ENCODE assay signal across 23 mouse cellular contexts in genomic region chr3:66564268-66565245, GRCm38 (mm10).
DNase-seq lines count a peak whose midpoint lies in the region; ATAC-seq lines count a peak whose summit lies in the region.
"Had no signal": no experiment of that assay in that cellular context is flagged by ENCODE, and none has a peak within 500 bp of the region (broad histone marks: within the 10 kb centered on the region; RNA-seq: fewer than 3 reads in every experiment).

No protein-coding gene starts in this region.

- H3K27me3 ChIP-seq in forebrain, embryonic 12.5 days = no peaks in the 10 kb centered on the region
- H3K27me3 ChIP-seq in forebrain, embryonic 10.5 days (ENCODE audit: poor library complexity, severe bottlenecking) = no peaks in the 10 kb centered on the region
- H3K27me3 ChIP-seq in midbrain, embryonic 14.5 days (ENCODE audit: control insufficient read depth, insufficient read depth, low read length) = no peaks in the 10 kb centered on the region
- H3K27me3 ChIP-seq in midbrain, embryonic 13.5 days = no peaks in the 10 kb centered on the region
- no peaks in the 10 kb centered on the region for H3K27me3 ChIP-seq in forebrain, embryonic 16.5 days (replicated peaks; ENCODE audit: control insufficient read depth, insufficient read depth, low read length)
- H3K27me3 ChIP-seq: embryonic facial prominence, embryonic 12.5 days; heart, embryonic 12.5 days; hindbrain, embryonic 13.5 days; limb, embryonic 12.5 days; liver, embryonic 15.5 days had no signal

- no peak overlapping the region for H3K4me3 ChIP-seq in forebrain, embryonic 12.5 days (replicated peaks)
- H3K4me3 ChIP-seq in forebrain, embryonic 10.5 days = no peak overlapping the region
- H3K4me3 ChIP-seq in midbrain, embryonic 14.5 days (replicated peaks; ENCODE audit: low read depth, low read length) = no peak overlapping the region
- H3K4me3 ChIP-seq in midbrain, embryonic 13.5 days (replicated peaks) = no peak overlapping the region
- no peak overlapping the region for H3K4me3 ChIP-seq in forebrain, embryonic 16.5 days (replicated peaks; ENCODE audit: low read length)
- H3K4me3 ChIP-seq: embryonic facial prominence, embryonic 12.5 days; erythroblast, embryonic 14.5 days; heart, embryonic 12.5 days; hindbrain, embryonic 13.5 days; limb, embryonic 12.5 days; liver, embryonic 15.5 days had no signal

- peak; percentile 44; the same call in 1 of the 2 replicates for ATAC-seq in forebrain, embryonic 12.5 days (ENCODE audit: low FRiP score)
- ATAC-seq in midbrain, embryonic 14.5 days (ENCODE audit: low FRiP score, low TSS enrichment) = no peak
- no peak for ATAC-seq in midbrain, embryonic 13.5 days
- ATAC-seq in forebrain, embryonic 16.5 days = peak; percentile 91
- ATAC-seq: lung, postnatal 0 days had no signal

- no peaks in the 10 kb centered on the region for H3K4me1 ChIP-seq in forebrain, embryonic 12.5 days
- H3K4me1 ChIP-seq in forebrain, embryonic 10.5 days = no peaks in the 10 kb centered on the region
- H3K4me1 ChIP-seq in midbrain, embryonic 14.5 days (ENCODE audit: control insufficient read depth, insufficient read depth, low read length) = no peaks in the 10 kb centered on the region
- H3K4me1 ChIP-seq in midbrain, embryonic 13.5 days (replicated peaks) = no peaks in the 10 kb centered on the region
- H3K4me1 ChIP-seq in forebrain, embryonic 16.5 days (replicated peaks; ENCODE audit: control insufficient read depth, insufficient read depth, low read length) = 0 out of 2 replicates have a peak, but pooled peaks cover 2% of the 10 kb centered on the region
- H3K4me1 ChIP-seq: embryonic facial prominence, embryonic 12.5 days; limb, embryonic 12.5 days had no signal

- H3K9me3 ChIP-seq in forebrain, embryonic 12.5 days = no peaks in the 10 kb centered on the region
- H3K9me3 ChIP-seq in forebrain, embryonic 10.5 days = no peaks in the 10 kb centered on the region
- 0 out of 2 replicates have a peak, but pooled peaks cover 8% of the 10 kb centered on the region for H3K9me3 ChIP-seq in midbrain, embryonic 14.5 days (ENCODE audit: control insufficient read depth, low read length)
- H3K9me3 ChIP-seq in midbrain, embryonic 13.5 days = peaks cover 5% of the 10 kb centered on the region
- no peaks in the 10 kb centered on the region for H3K9me3 ChIP-seq in forebrain, embryonic 16.5 days (ENCODE audit: control insufficient read depth, low read length)
- H3K9me3 ChIP-seq: embryonic facial prominence, embryonic 12.5 days; heart, embryonic 12.5 days; hindbrain, embryonic 13.5 days; limb, embryonic 12.5 days; liver, embryonic 15.5 days had no signal

- WGBS in forebrain, embryonic 12.5 days = 82% methylated on average over 7 of the region's 7 CpGs
- WGBS in forebrain, embryonic 10.5 days = 86% methylated on average over 7 of the region's 7 CpGs
- WGBS in midbrain, embryonic 14.5 days = 78% methylated on average over 7 of the region's 7 CpGs
- 85% methylated on average over 7 of the region's 7 CpGs for WGBS in midbrain, embryonic 13.5 days
- 56% methylated on average over 7 of the region's 7 CpGs for WGBS in forebrain, embryonic 16.5 days

- no peaks in the 10 kb centered on the region for H3K36me3 ChIP-seq in forebrain, embryonic 12.5 days (replicated peaks)
- no peaks in the 10 kb centered on the region for H3K36me3 ChIP-seq in forebrain, embryonic 10.5 days (replicated peaks)
- no peaks in the 10 kb centered on the region for H3K36me3 ChIP-seq in midbrain, embryonic 14.5 days (ENCODE audit: control insufficient read depth, insufficient read depth, low read length)
- H3K36me3 ChIP-seq in midbrain, embryonic 13.5 days = no peaks in the 10 kb centered on the region
- no peaks in the 10 kb centered on the region for H3K36me3 ChIP-seq in forebrain, embryonic 16.5 days (ENCODE audit: control insufficient read depth, insufficient read depth)
- H3K36me3 ChIP-seq: embryonic facial prominence, embryonic 12.5 days; heart, embryonic 12.5 days; hindbrain, embryonic 13.5 days; limb, embryonic 12.5 days; liver, embryonic 15.5 days had no signal

- no peak for DNase-seq in forebrain, embryonic 10.5 days (ENCODE audit: extremely low spot score, low spot score)
- DNase-seq in midbrain, embryonic 14.5 days = peak; percentile 15
- DNase-seq in kidney, postnatal 36 days = no peak
- no peak for DNase-seq in lung, postnatal 36 days
- DNase-seq in lung, postnatal 25 days (ENCODE audit: low spot score) = no peak
- DNase-seq: adrenal gland, postnatal 14 days; cerebellum, adult 8-10 months; gastrocnemius, postnatal 10 days; heart, adult 11 months; heart, postnatal 14 days; kidney, adult 8-10 months; kidney, postnatal 4 days; thymus, postnatal 14 days had no signal

- H3K9ac ChIP-seq in forebrain, embryonic 12.5 days = no peak overlapping the region
- H3K9ac ChIP-seq in midbrain, embryonic 14.5 days (replicated peaks; ENCODE audit: low read length) = no peak overlapping the region
- H3K9ac ChIP-seq in midbrain, embryonic 13.5 days (replicated peaks) = no peak overlapping the region
- no peak overlapping the region for H3K9ac ChIP-seq in forebrain, embryonic 16.5 days (replicated peaks; ENCODE audit: low read depth, low read length)
- H3K9ac ChIP-seq: embryonic facial prominence, embryonic 12.5 days; heart, embryonic 12.5 days; hindbrain, embryonic 13.5 days; limb, embryonic 12.5 days; liver, embryonic 15.5 days had no signal

- H3K27ac ChIP-seq in forebrain, embryonic 12.5 days = no peak overlapping the region
- no peak overlapping the region for H3K27ac ChIP-seq in forebrain, embryonic 10.5 days
- no peak overlapping the region for H3K27ac ChIP-seq in midbrain, embryonic 14.5 days (replicated peaks; ENCODE audit: low read depth, low read length)
- H3K27ac ChIP-seq in midbrain, embryonic 13.5 days = no peak overlapping the region
- H3K27ac ChIP-seq in forebrain, embryonic 16.5 days (ENCODE audit: low read length) = peak overlapping the region; percentile 2; the same call in 1 of the 2 replicates
- H3K27ac ChIP-seq: embryonic facial prominence, embryonic 12.5 days; hindbrain, embryonic 13.5 days; limb, embryonic 12.5 days; liver, embryonic 15.5 days had no signal

- H3K4me2 ChIP-seq in forebrain, embryonic 12.5 days = no peak overlapping the region
- H3K4me2 ChIP-seq in midbrain, embryonic 14.5 days (ENCODE audit: low read length) = no peak overlapping the region
- no peak overlapping the region for H3K4me2 ChIP-seq in midbrain, embryonic 13.5 days (replicated peaks)
- H3K4me2 ChIP-seq in forebrain, embryonic 16.5 days (ENCODE audit: low read length) = no peak overlapping the region
- H3K4me2 ChIP-seq: embryonic facial prominence, embryonic 12.5 days; heart, embryonic 12.5 days; hindbrain, embryonic 13.5 days; limb, embryonic 12.5 days; liver, embryonic 15.5 days had no signal

Comparison
In these comparisons a context has a peak if more than half of its experiments do, and no peak if none do; other contexts are left out.
1. ATAC-seq: peak in forebrain, embryonic 12.5 days (single experiment) and forebrain, embryonic 16.5 days (single experiment); none in midbrain, embryonic 14.5 days (single experiment) and midbrain, embryonic 13.5 days (single experiment).